Mouse (Mus musculus): Measurements from ENCODE around the gene Ppp6r1. TPM values are rescaled to one million over a fixed set of nuclear protein-coding genes. Genes with fewer than 3 reads are reported as not detected.

Ppp6r1 gene
- polyA plus RNA-seq, 1 experiment from 2014 or later: 10.6 TPM

DNA sequence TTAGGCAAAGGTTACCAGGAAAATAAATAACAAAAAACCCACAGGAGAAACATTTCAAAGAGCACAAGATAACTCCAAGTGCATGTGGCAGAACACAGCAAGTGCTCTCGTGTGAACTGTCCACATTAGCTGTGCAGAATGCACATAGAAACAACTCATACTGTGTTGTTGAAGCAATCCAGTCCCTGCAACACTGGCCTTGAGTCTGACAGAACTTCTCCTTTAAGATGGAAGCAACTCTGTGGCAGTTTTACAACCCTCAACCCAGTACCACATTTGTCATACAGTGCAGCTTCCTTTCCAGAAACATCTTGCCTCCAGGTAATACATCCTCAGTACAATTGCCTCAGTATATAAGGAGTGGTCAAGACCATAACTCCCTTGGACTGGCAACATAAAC is 2.0 kb downstream of the Ppp6r1 start:
- Histone ChIP-seq H3K27ac (no peak overlapping the region), H3K9ac (replicated peaks) (peak overlapping the region; percentile 93), H3K4me3 (replicated peaks) (peak overlapping the region; percentile 83), H3K4me1 (replicated peaks) (peaks cover 40% of the 10 kb centered on the region), H3K27me3 (no peaks in the 10 kb centered on the region), H3K9me3 (no peaks in the 10 kb centered on the region), H3K36me3 (peaks cover 25% of the 10 kb centered on the region), H3K4me2 (peak overlapping the region; percentile 99)
- WGBS: 79% methylated on average over 1 of the region's 1 CpGs
- ATAC-seq (ENCODE audit: insufficient number of reproducible peaks, insufficient read depth, low FRiP score, low TSS enrichment, low read depth): no peak

DNA sequence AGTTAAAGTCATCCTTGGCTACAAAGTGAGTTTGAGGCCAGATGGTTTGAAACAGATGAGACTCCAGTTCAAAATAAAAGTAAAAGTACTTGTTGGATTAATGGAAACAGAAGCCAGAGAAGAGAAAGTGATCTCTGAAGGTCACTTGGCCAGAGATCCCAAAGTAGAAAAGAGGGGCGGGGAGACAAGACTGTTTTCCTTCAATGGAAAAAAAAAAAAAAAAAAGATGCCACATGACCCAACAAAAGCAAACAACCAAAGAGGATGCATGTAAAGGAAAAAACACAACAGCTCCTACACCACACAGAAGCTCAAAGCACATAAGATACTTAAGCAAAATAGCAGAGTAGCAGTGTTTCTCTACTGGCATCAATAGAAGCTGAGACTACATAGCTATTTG is 2.9 kb downstream of the Ppp6r1 start:
- Histone ChIP-seq H3K4me2 (no peak overlapping the region), H3K27me3 (no peaks in the 10 kb centered on the region), H3K36me3 (peaks cover 34% of the 10 kb centered on the region), H3K27ac (no peak overlapping the region), H3K4me3 (replicated peaks) (no peak overlapping the region), H3K9ac (replicated peaks) (no peak overlapping the region), H3K9me3 (no peaks in the 10 kb centered on the region), H3K4me1 (replicated peaks) (peaks cover 40% of the 10 kb centered on the region)
- WGBS: 76% methylated on average over 1 of the region's 1 CpGs
- ATAC-seq (ENCODE audit: insufficient number of reproducible peaks, insufficient read depth, low FRiP score, low TSS enrichment, low read depth): no peak

DNA sequence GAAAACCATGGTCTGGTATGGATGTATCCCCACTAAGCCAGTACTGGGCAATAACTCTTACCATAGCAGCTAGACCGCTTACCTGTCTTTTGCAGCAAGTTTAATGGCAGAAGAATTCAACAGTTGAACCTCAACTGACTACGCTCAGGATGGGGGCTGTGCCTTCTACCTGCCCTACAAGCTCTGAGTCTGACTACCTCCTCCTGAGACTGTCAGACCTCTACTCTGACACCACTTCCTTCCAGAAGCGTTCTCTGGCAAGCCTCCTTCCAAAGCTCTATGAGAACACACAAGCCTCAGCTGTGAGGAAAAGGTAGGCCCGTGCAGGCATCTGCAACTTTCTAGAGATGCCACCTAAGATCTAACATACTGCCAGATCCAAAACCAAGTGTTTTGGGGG is 3.4 kb downstream of the Ppp6r1 start:
- no peak for ATAC-seq (ENCODE audit: insufficient number of reproducible peaks, insufficient read depth, low FRiP score, low TSS enrichment, low read depth)

DNA sequence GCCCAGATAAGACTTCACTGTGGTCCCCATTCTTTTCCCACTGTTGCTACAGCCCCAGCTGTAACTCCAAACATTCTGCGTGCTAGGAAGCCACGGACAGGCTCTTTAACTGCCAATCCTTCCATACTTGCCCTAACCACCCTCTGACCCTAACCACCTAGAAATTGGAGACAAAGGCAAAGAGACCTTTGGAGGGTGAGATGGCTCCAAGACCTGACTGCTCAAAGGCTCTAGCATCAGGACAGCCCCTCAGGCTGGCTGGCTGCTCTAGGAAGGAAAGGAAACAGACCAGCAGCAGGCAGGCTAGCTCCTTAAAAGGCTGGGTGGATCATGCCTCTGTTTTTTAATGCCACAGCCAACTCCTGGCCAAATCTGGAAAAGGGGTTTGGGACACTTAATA is 4.6 kb downstream of the Ppp6r1 start:
- no peak overlapping the region; the same call in 1 of the 2 replicates for H3K9ac ChIP-seq (replicated peaks)
- ATAC-seq (ENCODE audit: insufficient number of reproducible peaks, insufficient read depth, low FRiP score, low TSS enrichment, low read depth): no peak
- no peaks in the 10 kb centered on the region for H3K27me3 ChIP-seq
- peaks cover 27% of the 10 kb centered on the region for H3K4me1 ChIP-seq (replicated peaks)
- H3K27ac ChIP-seq: no peak overlapping the region
- no peak overlapping the region for H3K4me3 ChIP-seq (replicated peaks)
- H3K9me3 ChIP-seq: no peaks in the 10 kb centered on the region
- H3K36me3 ChIP-seq: peaks cover 34% of the 10 kb centered on the region
- WGBS: 85% methylated on average over 2 of the region's 2 CpGs
- H3K4me2 ChIP-seq: no peak overlapping the region

More for the DNA sequence above, 3.4 kb downstream of the Ppp6r1 start:
- Histone ChIP-seq H3K4me2 (no peak overlapping the region), H3K27me3 (no peaks in the 10 kb centered on the region), H3K9me3 (no peaks in the 10 kb centered on the region), H3K4me1 (replicated peaks) (peaks cover 36% of the 10 kb centered on the region), H3K36me3 (peaks cover 34% of the 10 kb centered on the region), H3K9ac (replicated peaks) (no peak overlapping the region), H3K27ac (no peak overlapping the region), H3K4me3 (replicated peaks) (no peak overlapping the region)
- WGBS: 89% methylated on average over 4 of the region's 4 CpGs

DNA sequence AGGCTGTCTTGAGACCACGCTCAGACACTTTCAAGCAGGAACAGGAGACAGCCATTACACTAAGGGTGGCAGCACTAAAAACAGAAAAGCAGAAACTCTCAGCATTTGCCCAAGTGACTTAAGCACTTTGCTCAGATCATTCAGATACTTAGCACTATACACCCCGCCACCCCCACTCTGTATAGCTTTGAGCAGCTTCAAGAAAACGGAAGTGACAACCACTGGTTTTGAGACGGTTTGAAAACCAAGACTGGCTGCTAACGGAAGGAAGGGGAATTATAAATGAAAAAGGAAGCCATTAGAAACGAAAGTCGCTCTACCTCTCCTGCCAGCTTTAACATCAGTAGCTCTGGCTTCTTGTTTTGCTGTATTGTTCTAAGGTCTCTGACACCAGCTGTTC is 5.0 kb downstream of the Ppp6r1 start:
- no peak overlapping the region for H3K9ac ChIP-seq (replicated peaks)
- WGBS: 87% methylated on average over 7 of the region's 7 CpGs
- no peak overlapping the region for H3K4me2 ChIP-seq
- H3K9me3 ChIP-seq: no peaks in the 10 kb centered on the region
- no peak for ATAC-seq (ENCODE audit: insufficient number of reproducible peaks, insufficient read depth, low FRiP score, low TSS enrichment, low read depth)
- no peak overlapping the region for H3K27ac ChIP-seq
- no peak overlapping the region for H3K4me3 ChIP-seq (replicated peaks)
- H3K27me3 ChIP-seq: no peaks in the 10 kb centered on the region
- H3K36me3 ChIP-seq: peaks cover 34% of the 10 kb centered on the region
- H3K4me1 ChIP-seq (replicated peaks): peaks cover 27% of the 10 kb centered on the region

DNA sequence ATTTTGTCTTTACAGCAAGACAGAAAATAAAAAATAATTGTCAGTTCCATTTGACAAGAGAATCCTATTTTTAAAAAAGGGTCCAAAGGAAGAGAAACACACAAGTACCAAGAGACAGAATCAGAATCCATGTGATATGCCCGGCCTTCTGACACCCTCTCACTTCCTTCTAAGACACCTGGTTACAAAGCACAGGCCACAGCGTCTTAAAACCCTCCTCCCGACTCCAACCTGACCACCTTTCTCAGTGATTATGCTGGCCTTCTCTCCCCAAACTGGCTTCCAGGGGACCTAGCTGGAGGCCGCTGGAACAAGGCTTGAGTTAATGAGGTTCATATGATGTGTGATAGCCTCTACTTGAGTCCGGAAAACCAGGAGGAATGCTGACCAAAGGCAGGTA is 5.5 kb downstream of the Ppp6r1 start:
- H3K4me2 ChIP-seq: no peak overlapping the region
- no peak overlapping the region for H3K9ac ChIP-seq (replicated peaks)
- WGBS: 61% methylated on average over 5 of the region's 5 CpGs

DNA sequence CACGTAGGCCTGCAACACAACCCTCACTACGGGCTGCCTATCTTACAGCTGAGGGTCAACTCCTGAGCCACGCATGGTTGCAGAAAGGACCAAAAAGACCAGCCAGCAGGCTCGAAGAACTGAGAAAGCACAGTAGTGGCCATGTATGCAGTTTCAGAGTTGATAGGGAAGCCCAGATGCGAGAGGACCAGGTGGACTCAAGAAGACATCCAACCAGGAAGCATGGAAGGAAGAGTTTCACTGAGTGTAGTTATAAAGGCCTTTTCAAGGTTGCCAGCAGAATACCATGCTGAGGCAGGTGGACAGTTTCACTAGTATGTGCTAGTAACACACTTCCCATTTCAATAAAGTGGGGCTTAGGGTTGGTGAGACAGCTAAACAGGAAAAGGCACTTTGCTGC is 6.1 kb downstream of the Ppp6r1 start:
- Histone ChIP-seq H3K9ac (replicated peaks) (no peak overlapping the region), H3K36me3 (peaks cover 34% of the 10 kb centered on the region), H3K9me3 (no peaks in the 10 kb centered on the region), H3K4me3 (replicated peaks) (no peak overlapping the region), H3K4me2 (no peak overlapping the region), H3K27me3 (no peaks in the 10 kb centered on the region), H3K4me1 (replicated peaks) (peaks cover 23% of the 10 kb centered on the region), H3K27ac (no peak overlapping the region)
- WGBS: 88% methylated on average over 5 of the region's 5 CpGs
- ATAC-seq (ENCODE audit: insufficient number of reproducible peaks, insufficient read depth, low FRiP score, low TSS enrichment, low read depth): no peak

More for the DNA sequence above, 5.5 kb downstream of the Ppp6r1 start:
- H3K4me3 ChIP-seq (replicated peaks): no peak overlapping the region
- H3K36me3 ChIP-seq: peaks cover 34% of the 10 kb centered on the region
- ATAC-seq (ENCODE audit: insufficient number of reproducible peaks, insufficient read depth, low FRiP score, low TSS enrichment, low read depth): no peak
- peaks cover 27% of the 10 kb centered on the region for H3K4me1 ChIP-seq (replicated peaks)
- H3K27ac ChIP-seq: no peak overlapping the region
- H3K27me3 ChIP-seq: no peaks in the 10 kb centered on the region
- no peaks in the 10 kb centered on the region for H3K9me3 ChIP-seq

DNA sequence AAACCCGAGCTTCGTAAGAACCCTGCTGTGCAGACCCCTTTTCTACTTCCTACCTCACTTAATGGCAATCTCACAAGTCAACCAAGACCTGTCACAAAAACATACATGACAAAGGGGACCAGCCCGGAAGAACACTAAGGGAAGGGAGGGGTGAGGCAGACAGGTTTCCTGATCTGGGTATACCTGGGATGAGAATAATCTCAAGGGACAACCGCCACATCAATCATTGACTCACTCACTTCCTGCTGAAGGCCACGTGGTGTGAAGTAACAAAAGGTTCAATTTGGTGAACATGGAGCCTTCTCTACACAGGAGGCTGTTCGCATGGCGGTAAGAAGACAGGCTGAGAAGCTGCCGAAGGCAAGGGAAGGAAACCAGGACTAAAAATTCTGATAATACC is 7.2 kb downstream of the Ppp6r1 start:
- no peak overlapping the region for H3K9ac ChIP-seq (replicated peaks)
- WGBS: 80% methylated on average over 8 of the region's 8 CpGs
- H3K36me3 ChIP-seq: peaks cover 40% of the 10 kb centered on the region
- no peak overlapping the region for H3K4me2 ChIP-seq
- no peaks in the 10 kb centered on the region for H3K27me3 ChIP-seq
- H3K27ac ChIP-seq: no peak overlapping the region
- no peak for ATAC-seq (ENCODE audit: insufficient number of reproducible peaks, insufficient read depth, low FRiP score, low TSS enrichment, low read depth)
- H3K4me1 ChIP-seq (replicated peaks): peaks cover 12% of the 10 kb centered on the region; the same call in 1 of the 2 replicates
- H3K4me3 ChIP-seq (replicated peaks): no peak overlapping the region
- no peaks in the 10 kb centered on the region for H3K9me3 ChIP-seq

DNA sequence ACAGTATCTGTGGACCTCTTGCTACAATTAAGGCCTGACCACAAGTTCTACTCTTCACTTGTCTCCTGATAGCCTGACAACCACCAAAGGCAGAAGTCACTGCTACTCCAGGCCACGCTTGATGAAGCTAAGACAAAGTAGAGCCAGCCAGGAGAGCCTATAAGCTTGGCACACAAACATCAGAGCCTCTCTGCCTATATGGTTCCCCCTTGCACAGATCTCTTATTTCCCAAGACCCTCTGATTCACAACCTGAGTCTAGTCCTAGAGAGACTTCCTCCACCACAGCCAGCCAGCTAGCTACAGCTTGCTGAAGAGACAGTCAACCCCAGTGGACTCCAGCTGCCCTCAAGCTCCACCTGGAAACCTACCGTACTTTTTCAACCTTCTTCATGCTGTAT is 10.8 kb downstream of the Ppp6r1 start:
- Histone ChIP-seq H3K4me1 (replicated peaks) (no peaks in the 10 kb centered on the region), H3K9me3 (no peaks in the 10 kb centered on the region), H3K27me3 (no peaks in the 10 kb centered on the region), H3K4me2 (no peak overlapping the region), H3K27ac (no peak overlapping the region), H3K9ac (replicated peaks) (no peak overlapping the region), H3K36me3 (peaks cover 61% of the 10 kb centered on the region), H3K4me3 (replicated peaks) (no peak overlapping the region)
- 100% methylated on average over 2 of the region's 2 CpGs for WGBS
- no peak for ATAC-seq (ENCODE audit: insufficient number of reproducible peaks, insufficient read depth, low FRiP score, low TSS enrichment, low read depth)

DNA sequence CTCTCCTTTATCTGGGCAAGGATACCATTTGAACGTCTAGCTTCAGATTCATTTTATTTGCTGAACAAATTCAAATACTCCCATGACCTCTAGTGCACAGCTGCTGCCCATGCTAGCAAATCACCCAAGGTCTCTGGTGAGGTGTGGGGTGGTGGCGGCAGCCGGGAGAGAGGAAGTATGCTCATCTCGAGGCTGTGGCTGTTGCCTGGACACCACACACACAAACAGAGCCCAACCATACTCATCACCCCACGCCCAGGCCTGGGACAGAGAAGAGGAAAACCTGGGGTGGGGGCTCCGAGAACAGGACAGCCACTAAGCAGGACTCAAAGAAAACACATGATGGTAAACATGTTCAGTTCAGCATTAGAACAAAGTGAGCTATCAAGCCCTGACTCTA is 11.5 kb downstream of the Ppp6r1 start:
- H3K4me3 ChIP-seq (replicated peaks): no peak overlapping the region
- H3K4me1 ChIP-seq (replicated peaks): no peaks in the 10 kb centered on the region
- peaks cover 61% of the 10 kb centered on the region for H3K36me3 ChIP-seq
- no peak for ATAC-seq (ENCODE audit: insufficient number of reproducible peaks, insufficient read depth, low FRiP score, low TSS enrichment, low read depth)
- no peak overlapping the region for H3K27ac ChIP-seq
- no peak overlapping the region for H3K4me2 ChIP-seq
- 76% methylated on average over 6 of the region's 6 CpGs for WGBS
- H3K9me3 ChIP-seq: no peaks in the 10 kb centered on the region
- no peak overlapping the region for H3K9ac ChIP-seq (replicated peaks)
- no peaks in the 10 kb centered on the region for H3K27me3 ChIP-seq

DNA sequence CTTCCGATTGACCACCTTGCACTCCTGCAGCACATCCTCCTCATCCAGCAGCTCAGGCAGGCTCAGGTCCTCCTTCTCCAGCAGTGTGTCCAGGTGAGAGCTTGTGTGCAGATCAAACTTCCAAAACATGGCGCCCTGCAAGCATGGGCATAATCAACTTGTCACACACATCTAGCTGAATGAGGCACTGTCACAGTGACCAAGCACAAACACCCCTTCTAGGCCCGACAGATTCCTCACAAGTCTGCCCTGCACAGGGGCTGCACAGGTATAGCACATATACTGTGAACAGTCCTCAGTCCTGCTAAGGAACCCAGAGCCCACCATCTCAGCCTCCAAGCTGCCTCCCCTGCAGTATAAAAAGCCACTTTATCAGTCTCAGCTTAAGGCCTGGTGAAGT is 12.0 kb downstream of the Ppp6r1 start:
- no peaks in the 10 kb centered on the region for H3K4me1 ChIP-seq (replicated peaks)
- no peaks in the 10 kb centered on the region for H3K27me3 ChIP-seq
- H3K36me3 ChIP-seq: peaks cover 62% of the 10 kb centered on the region
- no peak overlapping the region for H3K9ac ChIP-seq (replicated peaks)
- H3K9me3 ChIP-seq: no peaks in the 10 kb centered on the region
- H3K4me2 ChIP-seq: no peak overlapping the region
- ATAC-seq (ENCODE audit: insufficient number of reproducible peaks, insufficient read depth, low FRiP score, low TSS enrichment, low read depth): no peak
- H3K27ac ChIP-seq: no peak overlapping the region
- no peak overlapping the region for H3K4me3 ChIP-seq (replicated peaks)
- WGBS: 90% methylated on average over 3 of the region's 3 CpGs

DNA sequence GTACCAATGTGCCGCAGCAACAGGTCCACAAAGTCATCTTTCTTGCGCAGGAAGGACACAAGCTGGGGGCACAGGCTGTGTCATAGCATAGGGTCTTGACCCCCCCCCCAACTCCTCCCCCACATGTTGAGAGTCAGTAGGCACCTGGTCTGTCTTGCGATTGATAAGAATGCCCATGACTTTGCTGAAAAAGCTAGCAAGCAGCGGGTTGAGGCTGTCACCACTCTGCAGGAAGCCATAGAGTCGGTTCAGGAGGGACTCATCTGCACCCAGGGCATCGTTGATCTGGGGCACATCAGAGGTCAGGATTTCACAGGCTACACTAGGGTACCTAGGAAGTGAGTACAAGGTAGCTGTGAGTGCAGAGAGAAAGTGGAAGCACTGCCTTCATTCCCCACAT is 15.6 kb downstream of the Ppp6r1 start:
- Histone ChIP-seq H3K27me3 (no peaks in the 10 kb centered on the region), H3K9ac (replicated peaks) (no peak overlapping the region), H3K27ac (no peak overlapping the region), H3K9me3 (no peaks in the 10 kb centered on the region), H3K4me3 (replicated peaks) (no peak overlapping the region), H3K36me3 (peaks cover 89% of the 10 kb centered on the region), H3K4me2 (no peak overlapping the region), H3K4me1 (replicated peaks) (no peaks in the 10 kb centered on the region)
- no peak for ATAC-seq (ENCODE audit: insufficient number of reproducible peaks, insufficient read depth, low FRiP score, low TSS enrichment, low read depth)
- WGBS: 94% methylated on average over 6 of the region's 6 CpGs

All from limb, embryonic 12.5 days (tissue).